Mouse (Mus musculus) effector memory CD4-positive, alpha-beta T cell, adult 7 months (primary cell): ENCODE data around the gene Sun1. TPM values are rescaled to one million over a fixed set of nuclear protein-coding genes. Genes with fewer than 3 reads are reported as not detected.

Experiments used
- polyA plus RNA-seq: library from polyadenylated mRNA; unstranded; fragments of 100-300 nt; shearing (Covaris generic); gene quantifications from one replicate; pipeline ENCODE4 v1.2.1, GENCODE M21; 2017

Gene Sun1
- polyA plus RNA-seq = 37.5 TPM

DNA sequence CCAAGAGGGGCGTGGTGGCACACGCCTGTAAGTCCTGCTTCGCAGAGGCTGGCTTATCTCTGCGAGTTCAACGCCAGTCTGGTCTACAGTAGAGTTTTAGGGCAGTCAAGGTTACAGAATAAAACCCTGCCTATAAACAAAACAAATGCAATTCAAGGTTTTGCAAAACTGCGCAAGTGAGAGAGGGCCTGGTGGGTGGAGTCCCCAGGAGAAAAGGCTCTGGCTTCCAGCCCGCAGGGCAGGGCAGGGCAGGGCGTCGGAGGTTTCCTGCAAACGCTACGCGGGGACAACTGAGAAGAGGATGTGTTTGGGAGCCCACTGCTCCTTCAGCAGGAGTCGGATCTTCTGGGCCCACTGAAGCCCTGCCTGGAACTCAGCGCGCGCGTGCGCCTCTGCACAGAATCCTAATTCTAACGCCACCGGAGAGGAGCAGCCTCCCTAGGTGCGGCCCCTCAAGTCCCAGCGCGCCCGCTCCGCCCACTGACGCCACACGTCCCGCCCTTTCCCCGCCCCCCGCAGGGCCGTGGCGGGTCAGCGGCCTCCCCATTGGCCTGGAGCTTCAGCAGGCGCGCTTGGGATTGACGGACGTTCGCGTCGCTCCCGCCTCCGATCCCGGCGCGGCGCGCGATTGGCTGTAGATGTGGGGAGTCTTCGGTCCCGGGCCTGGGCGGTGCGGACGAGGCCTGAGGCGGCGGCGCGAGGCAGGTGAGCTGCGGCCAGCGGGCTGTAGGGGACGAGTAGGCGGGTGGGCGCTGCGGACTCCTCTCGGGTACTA, at the start of gene Sun1:
Gene Sun1 (plus strand): TSS at position 643 of the 775 bp plus-strand sequence.

DNA sequence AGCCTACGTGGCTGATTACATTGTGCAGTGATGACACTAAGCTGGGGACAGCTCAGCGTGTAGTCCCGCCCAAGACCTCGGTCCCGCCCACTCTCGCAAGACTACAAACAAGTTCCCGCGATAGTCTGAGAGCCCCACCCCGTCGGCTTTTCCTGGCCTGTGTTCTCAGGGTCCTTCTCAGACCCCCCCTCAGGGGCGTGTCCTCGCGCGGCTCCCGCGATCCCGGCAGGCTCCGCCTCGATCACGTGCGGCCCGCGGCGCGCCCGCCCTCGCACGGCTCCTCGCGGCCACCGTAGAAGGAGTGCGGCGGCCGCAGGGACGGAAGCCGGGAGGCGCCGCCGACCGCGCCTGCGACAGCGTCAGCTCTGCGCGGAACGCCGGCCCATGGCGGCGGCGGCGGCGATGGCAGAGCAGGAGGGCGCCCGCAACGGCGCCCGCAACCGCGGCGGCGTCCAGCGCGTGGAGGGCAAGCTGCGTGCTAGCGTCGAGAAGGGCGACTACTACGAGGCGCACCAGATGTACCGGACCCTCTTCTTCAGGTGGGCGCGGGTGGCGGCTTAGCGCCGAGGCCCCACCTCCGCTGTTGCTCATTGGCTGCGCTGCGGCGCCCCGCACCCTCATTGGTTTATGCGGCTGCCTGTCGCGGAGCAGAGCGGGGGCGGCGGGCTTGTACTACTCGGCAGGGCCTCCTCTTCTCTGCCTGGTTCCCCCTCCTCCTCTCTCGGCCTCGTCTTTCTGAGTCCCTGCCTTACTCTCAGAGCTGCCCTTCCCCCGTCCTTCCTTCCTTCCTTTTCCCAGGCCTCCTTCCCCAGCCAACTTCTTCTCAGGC, 51.9 kb downstream of the Sun1 start, which contains the start of gene Get4:
Gene Get4 (plus strand): TSS at position 244 of the 829 bp plus-strand sequence.

Other genes starting within 250 kb of the Sun1 start
- not detected for gene Pdgfa, start 203.3 kb upstream of the Sun1 start, polyA plus RNA-seq
- 0.78 TPM for gene Prkar1b, start 50.6 kb upstream of the Sun1 start, polyA plus RNA-seq
- 3.3 TPM for gene Dnaaf5, start 50.4 kb upstream of the Sun1 start, polyA plus RNA-seq
- 85.9 TPM for gene Get4, start 51.7 kb downstream of the Sun1 start, polyA plus RNA-seq
- 23.8 TPM for gene Adap1, start 125.0 kb downstream of the Sun1 start, polyA plus RNA-seq
- gene Cox19, start 150.8 kb downstream of the Sun1 start, polyA plus RNA-seq = 20.3 TPM
- gene Cyp2w1, start 152.0 kb downstream of the Sun1 start, polyA plus RNA-seq = not detected
- 21.2 TPM for gene Gpr146, start 177.1 kb downstream of the Sun1 start, polyA plus RNA-seq
- gene C130050O18Rik, start 204.6 kb downstream of the Sun1 start, polyA plus RNA-seq = not detected
- gene Gper1, start 222.5 kb downstream of the Sun1 start, polyA plus RNA-seq = not detected